Mouse (Mus musculus) kidney, adult 2 months (tissue): Measurements from ENCODE around the gene Fnbp1l.

Source experiments
- CTCF ChIP-seq: fragments of 200-500 bp; conservative IDR thresholded peaks from 2 replicates; pipeline ENCODE4 v1.5.1; 2011; ENCODE audit warnings: low read depth, mild to moderate bottlenecking, control low read depth, low read length, moderate library complexity, mixed read lengths; ENCODE audit not compliant: insufficient read depth, insufficient read length
- POLR2A ChIP-seq: fragments of 200-500 bp; IDR thresholded peaks from one replicate; pipeline ENCODE4 v1.6.1; 2011; ENCODE audit warnings: low read depth, low read length, control low read depth

DNA sequence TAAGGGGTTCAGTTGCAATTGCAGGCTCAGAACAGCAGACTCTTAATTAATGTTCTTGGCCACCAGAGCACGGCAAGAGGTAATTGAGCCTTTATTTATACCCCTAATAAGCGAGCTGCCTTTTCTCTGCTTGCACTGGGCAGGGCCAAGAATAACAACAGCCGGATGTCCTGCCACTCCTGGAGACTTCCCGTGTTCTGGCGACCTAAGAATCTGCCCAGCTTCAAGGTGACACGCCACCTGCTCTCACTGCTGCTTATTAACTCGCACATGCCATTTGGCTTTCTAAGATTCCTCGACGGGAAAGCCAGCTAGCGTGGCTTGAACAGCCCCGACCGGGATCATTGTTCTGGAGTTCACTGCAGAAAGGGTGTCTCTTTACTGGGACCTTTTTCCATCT, 15.7 kb upstream of the Fnbp1l start:
- TF ChIP-seq POLR2A (no peak), CTCF (no peak)
